Mouse (Mus musculus) 3134 (cell line): ENCODE data around the gene Gm8914.
"Not testable (repeated sequence)": the region's sequence is repeated elsewhere in the genome, so short reads cannot be mapped to it uniquely, and the experiment has no call there.

Experiments
- DNase-seq: peaks from one replicate; pipeline ENCODE4 v3.0.0-alpha.2; 2011; ENCODE audit warnings: low spot score; ENCODE audit not compliant: insufficient read length; ENCODE audit errors: extremely low read depth

The Gm8914 gene

DNA sequence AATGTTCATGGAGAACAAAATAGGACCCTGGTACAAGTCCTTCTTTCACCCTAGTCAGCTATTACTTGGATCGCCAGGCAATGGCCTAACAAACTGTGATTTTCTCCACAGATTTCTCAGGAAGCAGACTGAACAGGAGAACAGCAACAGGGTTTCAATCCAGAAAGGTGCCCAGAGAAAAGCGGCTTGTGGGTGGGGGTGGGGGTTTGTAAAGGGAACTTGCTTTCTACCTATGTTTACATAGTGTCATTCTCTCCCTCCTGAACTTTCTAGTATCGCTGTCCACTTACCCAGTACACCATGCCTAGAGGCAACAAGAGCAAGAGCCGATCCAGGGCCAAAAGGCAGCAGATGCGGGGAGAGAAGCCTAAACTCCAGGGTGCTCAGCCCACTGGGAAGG lies at the start of gene Gm8914:
Gene Gm8914, plus strand, starts transcription at position 301 of the 400 bp plus-strand sequence.
- DNase-seq, result not testable (repeated sequence)
